23 mouse cellular contexts compared by ENCODE assay signal in genomic region chr11:101415306-101415705, GRCm38 (mm10). TPM values are rescaled to one million over a fixed set of nuclear protein-coding genes. Genes with fewer than 3 reads are reported as not detected.
DNase-seq lines count a peak whose midpoint lies in the region; ATAC-seq and TF ChIP-seq lines count a peak whose summit lies in the region.
"Had no signal": no experiment of that assay in that cellular context is flagged by ENCODE, and none has a peak within 500 bp of the region (broad histone marks: within the 10 kb centered on the region; RNA-seq: fewer than 3 reads in every experiment).

No protein-coding gene starts in this region.

- peaks cover 21% of the 10 kb centered on the region for H3K36me3 ChIP-seq in liver, embryonic 14.5 days (replicated peaks; ENCODE audit: control insufficient read depth, insufficient read depth, low read depth)
- H3K36me3 ChIP-seq in liver, embryonic 11.5 days (ENCODE audit: control insufficient read depth, insufficient read depth, low read length) = peaks cover 22% of the 10 kb centered on the region; the same call in 1 of the 2 replicates
- H3K36me3 ChIP-seq in MEL (ENCODE audit: control insufficient read depth in 1 of 2, insufficient read depth in 2 of 2, low read length in 2 of 2) = peaks cover 4 to 17% of the 10 kb centered on the region in 2 experiments
- peaks cover 12% of the 10 kb centered on the region; the same call in 1 of the 2 replicates for H3K36me3 ChIP-seq in stomach, postnatal 0 days (ENCODE audit: control insufficient read depth, insufficient read depth, low read length)

- peaks cover 0 to 4% of the 10 kb centered on the region in 2 experiments; a peak in 3 of 4 replicates for H3K4me1 ChIP-seq in liver, embryonic 14.5 days (replicated peaks; ENCODE audit: control insufficient read depth in 2 of 2, insufficient read depth in 2 of 2, low read length in 1 of 2)
- H3K4me1 ChIP-seq in liver, embryonic 11.5 days (replicated peaks; ENCODE audit: control insufficient read depth, insufficient read depth, low read length) = peaks cover 4% of the 10 kb centered on the region
- peaks cover 8 to 11% of the 10 kb centered on the region in 2 experiments for H3K4me1 ChIP-seq in MEL (ENCODE audit: control insufficient read depth in 1 of 2, insufficient read depth in 2 of 2, low read length in 2 of 2)
- H3K4me1 ChIP-seq in stomach, postnatal 0 days (replicated peaks; ENCODE audit: control insufficient read depth, insufficient read depth) = no peaks in the 10 kb centered on the region

- no peaks in the 10 kb centered on the region for H3K27me3 ChIP-seq in liver, embryonic 14.5 days (ENCODE audit: control insufficient read depth, insufficient read depth, low read length)
- no peaks in the 10 kb centered on the region for H3K27me3 ChIP-seq in liver, embryonic 11.5 days (replicated peaks; ENCODE audit: control insufficient read depth, insufficient read depth, low read length)
- no peaks in the 10 kb centered on the region for H3K27me3 ChIP-seq in MEL (ENCODE audit: control insufficient read depth in 1 of 2, insufficient read depth in 2 of 2, low read length in 2 of 2)
- no peaks in the 10 kb centered on the region for H3K27me3 ChIP-seq in stomach, postnatal 0 days (ENCODE audit: control insufficient read depth, insufficient read depth, low read length)
- H3K27me3 ChIP-seq: heart, embryonic 12.5 days; limb, embryonic 13.5 days; neural tube, embryonic 12.5 days; stomach, embryonic 15.5 days had no signal

- TF ChIP-seq EP300 in liver, embryonic 14.5 days (IDR thresholded peaks at IDR 0.05; ENCODE audit: low read depth) = no peak
- TF ChIP-seq EP300 in MEL (IDR thresholded peaks at IDR 0.05; ENCODE audit: low read depth in 1 of 2, low read length in 2 of 2) = no peak
- no peak for TF ChIP-seq EP300 in stomach, postnatal 0 days (optimal IDR thresholded peaks at IDR 0.05)

- no peak overlapping the region for H3K4me3 ChIP-seq in liver, embryonic 14.5 days (ENCODE audit: insufficient read depth in 1 of 2, low read depth in 2 of 2, low read length in 2 of 2)
- no peak overlapping the region for H3K4me3 ChIP-seq in liver, embryonic 11.5 days (ENCODE audit: low read depth, low read length)
- H3K4me3 ChIP-seq in MEL (ENCODE audit: control insufficient read depth in 1 of 2, insufficient read depth in 1 of 2, low read depth in 2 of 2, low read length in 2 of 2) = no peak overlapping the region
- H3K4me3 ChIP-seq in stomach, postnatal 0 days (ENCODE audit: low read depth, low read length) = no peak overlapping the region
- H3K4me3 ChIP-seq: erythroblast, embryonic 14.5 days; heart, embryonic 12.5 days; limb, embryonic 13.5 days; neural tube, embryonic 12.5 days; stomach, embryonic 15.5 days had no signal

- peak; percentile 9 for DNase-seq in embryo, embryonic 10.5 days (ENCODE audit: low spot score)
- no peak for DNase-seq in embryo, embryonic 11 days
- no peak for DNase-seq in liver, embryonic 14.5 days (ENCODE audit: low read depth in 3 of 3, low spot score in 3 of 3)
- DNase-seq in liver, embryonic 11.5 days (ENCODE audit: low spot score) = no peak
- DNase-seq in MEL (ENCODE audit: low read depth, low spot score) = peak; percentile 57
- no peak for DNase-seq in stomach, postnatal 0 days (ENCODE audit: low spot score)
- no peak for DNase-seq in thymus, postnatal 14 days
- DNase-seq: adrenal gland, postnatal 14 days; cerebellum, adult 9-11 months; gastrocnemius, postnatal 10 days; heart, postnatal 4 days; liver, postnatal 0 days; thymus, postnatal 25 days had no signal

- 89% methylated on average over 2 of the region's 2 CpGs for WGBS in liver, embryonic 14.5 days (ENCODE audit: insufficient replicate concordance)
- WGBS in liver, embryonic 11.5 days = 83% methylated on average over 2 of the region's 2 CpGs
- 83% methylated on average over 2 of the region's 2 CpGs for WGBS in stomach, postnatal 0 days

- no peak overlapping the region for H3K27ac ChIP-seq in liver, embryonic 14.5 days
- no peak overlapping the region for H3K27ac ChIP-seq in liver, embryonic 11.5 days (ENCODE audit: low read depth, low read length)
- H3K27ac ChIP-seq in MEL (ENCODE audit: control insufficient read depth, low read depth, low read length) = no peak overlapping the region
- no peak overlapping the region for H3K27ac ChIP-seq in stomach, postnatal 0 days (replicated peaks)
- H3K27ac ChIP-seq: embryonic facial prominence, embryonic 10.5 days; limb, embryonic 13.5 days; neural tube, embryonic 12.5 days; stomach, embryonic 15.5 days had no signal

- no peak for ATAC-seq in liver, embryonic 14.5 days (ENCODE audit: insufficient read depth)
- no peak for ATAC-seq in liver, embryonic 11.5 days (replicated peaks; ENCODE audit: low FRiP score)
- ATAC-seq in stomach, postnatal 0 days (ENCODE audit: low FRiP score, low TSS enrichment) = no peak
- ATAC-seq: forebrain, embryonic 16.5 days; inflammation-experienced regulatory T-cells, adult 6 months; liver, postnatal 0 days; midbrain, embryonic 16.5 days had no signal

- no peak overlapping the region for H3K4me2 ChIP-seq in liver, embryonic 14.5 days (ENCODE audit: low read depth)
- H3K4me2 ChIP-seq in liver, embryonic 11.5 days = no peak overlapping the region
- no peak overlapping the region for H3K4me2 ChIP-seq in stomach, postnatal 0 days (replicated peaks; ENCODE audit: low read depth)
- H3K4me2 ChIP-seq: limb, embryonic 13.5 days; neural tube, embryonic 12.5 days had no signal

- TF ChIP-seq POLR2A in MEL (IDR thresholded peaks at IDR 0.05; ENCODE audit: control insufficient read depth in 1 of 2, insufficient read depth in 1 of 2, low read depth in 1 of 2, low read length in 2 of 2, poor library complexity in 1 of 2) = no peak

- no peak overlapping the region for H3K9ac ChIP-seq in liver, embryonic 14.5 days (replicated peaks)
- H3K9ac ChIP-seq in liver, embryonic 11.5 days (ENCODE audit: low read depth, low read length) = no peak overlapping the region
- no peak overlapping the region for H3K9ac ChIP-seq in MEL (ENCODE audit: control insufficient read depth, low read depth, low read length, poor library complexity, severe bottlenecking)
- H3K9ac ChIP-seq in stomach, postnatal 0 days (ENCODE audit: low read length) = no peak overlapping the region
- H3K9ac ChIP-seq: heart, embryonic 12.5 days; limb, embryonic 13.5 days; liver, postnatal 0 days; neural tube, embryonic 12.5 days; stomach, embryonic 15.5 days had no signal

- no peak; the same call in 1 of the 2 replicates for TF ChIP-seq RAD21 in MEL (IDR thresholded peaks at IDR 0.05; ENCODE audit: low read depth, low read length)

- H3K79me2 ChIP-seq in MEL (ENCODE audit: control insufficient read depth, insufficient read depth, low read length, poor library complexity) = peaks cover 12% of the 10 kb centered on the region

- no peaks in the 10 kb centered on the region for H3K9me3 ChIP-seq in liver, embryonic 14.5 days (ENCODE audit: control insufficient read depth, low read length)
- H3K9me3 ChIP-seq in liver, embryonic 11.5 days (ENCODE audit: control insufficient read depth, low read length) = no peaks in the 10 kb centered on the region
- H3K9me3 ChIP-seq in MEL (replicated peaks; ENCODE audit: insufficient read depth, low read length) = no peaks in the 10 kb centered on the region
- no peaks in the 10 kb centered on the region for H3K9me3 ChIP-seq in stomach, postnatal 0 days (ENCODE audit: control insufficient read depth, low read length)
- H3K9me3 ChIP-seq: embryonic facial prominence, embryonic 10.5 days; heart, embryonic 12.5 days; limb, embryonic 13.5 days; neural tube, embryonic 12.5 days; stomach, embryonic 15.5 days had no signal

- 0 out of 2 replicates have a peak, but pooled peaks have one; percentile 8 for TF ChIP-seq CTCF in liver, embryonic 14.5 days (IDR thresholded peaks at IDR 0.05; ENCODE audit: low read depth)
- peak in 1 of 3 experiments; percentile 44; a peak in 2 of 6 replicates for TF ChIP-seq CTCF in MEL (IDR thresholded peaks at IDR 0.05 in 2 of 3, conservative IDR thresholded peaks at IDR 0.05 in 1 of 3; ENCODE audit: control insufficient read depth in 1 of 3, insufficient read depth in 1 of 3, low read depth in 2 of 3, low read length in 3 of 3, poor library complexity in 1 of 3, severe bottlenecking in 1 of 3)
- TF ChIP-seq CTCF in stomach, postnatal 0 days (IDR thresholded peaks at IDR 0.05; ENCODE audit: low read depth) = peak; percentile 43

RNA-seq across cellular contexts. Expression of gene Aarsd1, which starts 2.1 kb away (rescaled TPM):
- 24.7 TPM in 2 replicates for polyA plus RNA-seq in liver, embryonic 14.5 days (2012; rRNA removed)
- 39.7 and 42.0 TPM in 2 replicates for polyA plus RNA-seq in liver, embryonic 14.5 days (2014; fragmentation: Nextera tagmentation; extraction: Ambion mirVana)
- 92.3 and 94.0 TPM in 2 replicates for polyA plus RNA-seq in liver, embryonic 11.5 days (2014; fragmentation: Nextera tagmentation; extraction: Ambion mirVana)
- 133 TPM in 2 replicates for total RNA-seq in MEL (2012; rRNA removed)
- polyA plus RNA-seq in MEL (2012; ENCODE audit: insufficient read depth in 1 of 2, insufficient read length in 2 of 2, low read depth in 1 of 2, low replicate concordance in 2 of 2, missing spikeins in 1 of 2) = 100 to 1,000 TPM in 1 of 2 experiments, 10 to 100 TPM in 1; 80.5 to 371 TPM
- 29.8 and 30.0 TPM in 2 replicates for polyA plus RNA-seq in stomach, postnatal 0 days (2015; fragmentation: Nextera tagmentation; extraction: Ambion mirVana)

RNA-seq across cellular contexts. Expression of gene Gm27029, which starts 9.3 kb away (rescaled TPM):
- polyA plus RNA-seq in liver, embryonic 14.5 days (2012; rRNA removed) = 0.17 and 0.84 TPM in 2 replicates
- 2.6 and 3.5 TPM in 2 replicates for polyA plus RNA-seq in liver, embryonic 14.5 days (2014; fragmentation: Nextera tagmentation; extraction: Ambion mirVana)
- 8.7 and 9.2 TPM in 2 replicates for polyA plus RNA-seq in liver, embryonic 11.5 days (2014; fragmentation: Nextera tagmentation; extraction: Ambion mirVana)
- 6.8 and 7.4 TPM in 2 replicates for total RNA-seq in MEL (2012; rRNA removed)
- polyA plus RNA-seq in MEL (2012; ENCODE audit: insufficient read depth in 1 of 2, insufficient read length in 2 of 2, low read depth in 1 of 2, low replicate concordance in 2 of 2, missing spikeins in 1 of 2) = 1 to 10 TPM in 1 of 2 experiments, not detected in 1; 4.2 TPM
- polyA plus RNA-seq in stomach, postnatal 0 days (2015; fragmentation: Nextera tagmentation; extraction: Ambion mirVana) = 3.1 TPM in 2 replicates
- polyA plus RNA-seq: small intestine, adult 2 months had no signal

RNA-seq across cellular contexts. Expression of gene Rundc1, which starts 9.6 kb away (rescaled TPM):
- 3.4 and 3.9 TPM in 2 replicates for polyA plus RNA-seq in liver, embryonic 14.5 days (2012; rRNA removed)
- polyA plus RNA-seq in liver, embryonic 14.5 days (2014; fragmentation: Nextera tagmentation; extraction: Ambion mirVana) = 2.9 and 3.0 TPM in 2 replicates
- 12.6 and 13.4 TPM in 2 replicates for polyA plus RNA-seq in liver, embryonic 11.5 days (2014; fragmentation: Nextera tagmentation; extraction: Ambion mirVana)
- total RNA-seq in MEL (2012; rRNA removed) = 8.5 and 9.2 TPM in 2 replicates
- 10 to 100 TPM in 1 of 2 experiments, not detected in 1; 13.1 TPM for polyA plus RNA-seq in MEL (2012; ENCODE audit: insufficient read depth in 1 of 2, insufficient read length in 2 of 2, low read depth in 1 of 2, low replicate concordance in 2 of 2, missing spikeins in 1 of 2)
- polyA plus RNA-seq in stomach, postnatal 0 days (2015; fragmentation: Nextera tagmentation; extraction: Ambion mirVana) = 11.3 and 11.5 TPM in 2 replicates

RNA-seq across cellular contexts. Expression of gene Ptges3l, which starts 9.8 kb away (rescaled TPM):
- 0.29 and 0.74 TPM in 2 replicates for polyA plus RNA-seq in liver, embryonic 14.5 days (2012; rRNA removed)
- polyA plus RNA-seq in liver, embryonic 14.5 days (2014; fragmentation: Nextera tagmentation; extraction: Ambion mirVana) = 0.53 and 0.86 TPM in 2 replicates
- 3.2 and 5.0 TPM in 2 replicates for polyA plus RNA-seq in liver, embryonic 11.5 days (2014; fragmentation: Nextera tagmentation; extraction: Ambion mirVana)
- total RNA-seq in MEL (2012; rRNA removed) = 1.4 and 1.6 TPM in 2 replicates
- polyA plus RNA-seq in MEL (2012; ENCODE audit: insufficient read depth in 1 of 2, insufficient read length in 2 of 2, low read depth in 1 of 2, low replicate concordance in 2 of 2, missing spikeins in 1 of 2) = 1 to 10 TPM in 1 of 2 experiments, not detected in 1; 2.3 TPM
- polyA plus RNA-seq in stomach, postnatal 0 days (2015; fragmentation: Nextera tagmentation; extraction: Ambion mirVana) = 11.1 and 13.4 TPM in 2 replicates
- polyA plus RNA-seq: erythroblast, embryonic 14.5 days had no signal

RNA-seq across cellular contexts. Expression of gene Rpl27, which starts 26.8 kb away (rescaled TPM):
- 571 and 987 TPM in 2 replicates for polyA plus RNA-seq in liver, embryonic 14.5 days (2012; rRNA removed)
- polyA plus RNA-seq in liver, embryonic 14.5 days (2014; fragmentation: Nextera tagmentation; extraction: Ambion mirVana) = 295 and 303 TPM in 2 replicates
- polyA plus RNA-seq in liver, embryonic 11.5 days (2014; fragmentation: Nextera tagmentation; extraction: Ambion mirVana) = 553 and 579 TPM in 2 replicates
- 2,405 and 2,621 TPM in 2 replicates for total RNA-seq in MEL (2012; rRNA removed)
- polyA plus RNA-seq in MEL (2012; ENCODE audit: insufficient read depth in 1 of 2, insufficient read length in 2 of 2, low read depth in 1 of 2, low replicate concordance in 2 of 2, missing spikeins in 1 of 2) = 100 to 1,000 TPM in 1 of 2 experiments, not detected in 1; 595 TPM
- polyA plus RNA-seq in stomach, postnatal 0 days (2015; fragmentation: Nextera tagmentation; extraction: Ambion mirVana) = 317 and 371 TPM in 2 replicates

Comparison
In these comparisons a context has a peak if more than half of its experiments do, and no peak if none do; other contexts are left out.
1. DNase-seq: peak in embryo, embryonic 10.5 days (single experiment) and MEL (single experiment); none in embryo, embryonic 11 days (single experiment), liver, embryonic 14.5 days (0 of 3), liver, embryonic 11.5 days (single experiment), stomach, postnatal 0 days (single experiment) and thymus, postnatal 14 days (single experiment).